Mouse (Mus musculus) G1E (cell line): ENCODE results near the gene Mxd4. TPM values are rescaled to one million over a fixed set of nuclear protein-coding genes. Genes with fewer than 3 reads are reported as not detected.

Experiments used
- ATAC-seq: 2 replicates; pipeline ENCODE4 v1.8.0; 2016; ENCODE audit warnings: mild to moderate bottlenecking; ENCODE audit not compliant: insufficient number of reproducible peaks, poor library complexity, low FRiP score, severe bottlenecking; ENCODE audit errors: extremely low read depth
- DNase-seq: peaks from one replicate; pipeline ENCODE4 v3.0.0; 2012; ENCODE audit warnings: low spot score
- H3K27me3 ChIP-seq: 2 replicates; pipeline ENCODE4 v1.6.1; 2012; ENCODE audit warnings: mild to moderate bottlenecking, low read length, inconsistent platforms; ENCODE audit not compliant: insufficient read depth
- H3K36me3 ChIP-seq: replicated peaks from 2 replicates; pipeline ENCODE3; 2012; ENCODE audit warnings: mild to moderate bottlenecking, inconsistent platforms
- H3K4me1 ChIP-seq: 2 replicates; pipeline ENCODE4 v1.6.1; 2012; ENCODE audit warnings: low read depth, low read length, inconsistent platforms, mixed read lengths; ENCODE audit not compliant: insufficient read depth
- H3K4me3 ChIP-seq: 2 replicates; pipeline ENCODE4 v1.5.1; 2012; ENCODE audit warnings: low read depth, mild to moderate bottlenecking, inconsistent platforms, low read length, moderate library complexity, mixed read lengths
- H3K9me3 ChIP-seq: replicated peaks from 2 replicates; pipeline ENCODE4 v1.6.1; 2012; ENCODE audit warnings: inconsistent platforms
- CTCF ChIP-seq: IDR thresholded peaks from 2 replicates; pipeline ENCODE4 v1.5.1; 2012; ENCODE audit warnings: low read depth, low read length, inconsistent platforms, mixed read lengths
- GATA1 ChIP-seq: IDR thresholded peaks from 2 replicates; pipeline ENCODE4 v1.6.1; 2012; ENCODE audit warnings: borderline replicate concordance, low read length, inconsistent platforms, mixed read lengths
- GATA2 ChIP-seq: IDR thresholded peaks from 2 replicates; pipeline ENCODE4 v1.6.1; 2012; ENCODE audit warnings: low read depth, low read length, inconsistent platforms, borderline replicate concordance
- POLR2AphosphoS5 ChIP-seq: IDR thresholded peaks from 2 replicates; pipeline ENCODE4 v1.6.1; 2012; ENCODE audit warnings: low read depth, low read length, inconsistent platforms; ENCODE audit not compliant: insufficient replicate concordance
- TAL1 ChIP-seq: conservative IDR thresholded peaks from 2 replicates; pipeline ENCODE4 v1.6.1; 2012; ENCODE audit warnings: low read depth, low read length, inconsistent platforms, mixed read lengths
- polyA plus RNA-seq: library from polyadenylated mRNA; stranded (reverse); fragments of >175 nt; gene quantifications from 2 replicates; pipeline ENCODE4 v1.2.3, GENCODE M21; 2012
- total RNA-seq, 2 experiments: library from RNA; stranded (forward) in 1 of 2; stranded (reverse) in 1 of 2; fragments of 200-1000 nt in 1 of 2; fragments of >200 nt in 1 of 2; fragmentation: Nextera tagmentation in 1 of 2; gene quantifications; 2 replicates each; pipeline ENCODE4 v1.2.3; 2014 to 2017

Gene Mxd4
- total and polyA plus RNA-seq, 3 experiments: 12.8 to 28.4 (median 17.9) TPM

DNA sequence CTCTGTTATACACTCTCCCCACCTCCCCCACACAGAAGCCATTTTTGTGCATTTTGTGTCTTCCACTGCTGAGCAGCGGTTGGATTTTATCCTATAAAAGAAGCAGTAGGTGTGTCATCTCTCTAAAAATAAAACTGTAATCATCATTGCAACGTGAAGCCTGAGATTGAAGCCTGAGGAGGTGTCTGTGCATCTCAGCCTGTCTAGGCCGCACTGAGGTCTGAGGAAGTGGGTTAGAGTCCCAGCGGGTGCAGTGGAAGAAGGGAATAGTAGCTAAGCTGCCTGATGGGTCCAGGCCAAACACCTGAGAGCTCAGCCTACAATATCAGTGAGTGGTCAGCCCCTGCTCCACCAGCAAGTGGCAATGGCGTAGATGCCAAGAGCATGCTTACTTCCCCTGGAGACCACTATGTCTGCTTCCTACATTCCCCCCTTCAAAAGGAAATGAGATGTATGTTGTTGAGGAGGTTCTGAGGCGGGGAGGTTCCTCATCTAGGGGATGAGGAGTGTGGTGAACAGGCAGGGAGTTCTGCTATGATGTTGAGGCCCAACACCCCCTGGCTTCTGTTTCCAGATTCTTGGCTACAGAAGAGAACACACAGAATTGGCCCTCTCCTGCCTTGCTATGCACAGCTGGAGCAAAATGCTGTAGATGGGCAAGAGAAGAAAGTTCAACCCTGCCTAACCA lies 7.6 kb upstream of the Mxd4 start:
- ATAC-seq: no peak

DNA sequence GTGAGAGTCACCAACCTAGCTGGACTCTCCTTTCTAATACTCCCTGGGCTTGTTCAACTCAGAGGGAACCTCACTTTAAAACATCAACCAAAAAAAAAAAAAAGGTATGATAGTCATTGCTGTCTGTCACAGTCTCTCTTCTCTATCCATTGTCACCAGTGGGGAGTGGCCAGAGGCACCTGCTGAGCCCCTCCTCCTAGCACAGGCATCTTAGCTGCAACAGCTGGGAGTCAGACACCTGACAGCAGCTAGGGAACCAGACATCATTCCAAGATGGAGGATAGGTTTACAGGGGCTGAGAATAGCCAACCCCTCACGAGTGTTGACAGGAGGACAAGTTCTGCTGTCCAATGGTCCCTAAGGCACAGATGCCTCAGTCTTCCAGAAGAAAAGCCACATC lies 6.9 kb upstream of the Mxd4 start:
- TF ChIP-seq POLR2AphosphoS5: no peak
- no peak for TF ChIP-seq CTCF
- no peaks in the 10 kb centered on the region for H3K36me3 ChIP-seq
- H3K27me3 ChIP-seq: peaks cover 51% of the 10 kb centered on the region
- no peaks in the 10 kb centered on the region for H3K9me3 ChIP-seq
- no peak overlapping the region for H3K4me3 ChIP-seq
- peaks cover 11% of the 10 kb centered on the region for H3K4me1 ChIP-seq
- ATAC-seq (no peak), DNase-seq (no peak)

More for the DNA sequence above, 7.6 kb upstream of the Mxd4 start:
- Histone ChIP-seq H3K36me3 (no peaks in the 10 kb centered on the region), H3K4me3 (no peak overlapping the region), H3K27me3 (peaks cover 54% of the 10 kb centered on the region), H3K4me1 (peaks cover 6% of the 10 kb centered on the region), H3K9me3 (no peaks in the 10 kb centered on the region)
- TF ChIP-seq POLR2AphosphoS5 (no peak), CTCF (no peak), GATA2 (no peak), GATA1 (no peak), TAL1 (no peak)
- DNase-seq: no peak

DNA sequence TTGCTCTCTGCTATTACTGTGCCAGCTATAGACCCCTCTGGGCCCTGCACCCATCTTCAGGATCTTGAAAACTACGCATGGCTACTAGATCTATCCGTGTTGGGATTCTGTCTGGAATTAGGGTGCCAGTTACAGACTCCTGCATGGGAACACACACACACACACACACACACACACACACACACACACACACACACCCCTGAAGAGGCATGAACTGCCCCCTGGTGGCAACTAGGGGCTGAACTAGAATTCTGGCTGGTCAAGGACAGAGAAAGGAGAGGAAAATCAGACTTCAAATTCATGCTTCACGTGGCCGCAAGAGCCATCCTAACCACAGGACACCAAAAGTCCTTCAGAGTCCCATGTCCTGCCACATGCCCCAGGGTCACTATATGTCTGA lies 4.3 kb upstream of the Mxd4 start:
- ATAC-seq: no peak
- H3K27me3 ChIP-seq: peaks cover 43% of the 10 kb centered on the region
- no peaks in the 10 kb centered on the region for H3K36me3 ChIP-seq
- no peak for DNase-seq
- no peaks in the 10 kb centered on the region for H3K9me3 ChIP-seq
- no peak for TF ChIP-seq CTCF
- TF ChIP-seq TAL1: no peak
- peaks cover 28% of the 10 kb centered on the region for H3K4me1 ChIP-seq
- no peak overlapping the region for H3K4me3 ChIP-seq

DNA sequence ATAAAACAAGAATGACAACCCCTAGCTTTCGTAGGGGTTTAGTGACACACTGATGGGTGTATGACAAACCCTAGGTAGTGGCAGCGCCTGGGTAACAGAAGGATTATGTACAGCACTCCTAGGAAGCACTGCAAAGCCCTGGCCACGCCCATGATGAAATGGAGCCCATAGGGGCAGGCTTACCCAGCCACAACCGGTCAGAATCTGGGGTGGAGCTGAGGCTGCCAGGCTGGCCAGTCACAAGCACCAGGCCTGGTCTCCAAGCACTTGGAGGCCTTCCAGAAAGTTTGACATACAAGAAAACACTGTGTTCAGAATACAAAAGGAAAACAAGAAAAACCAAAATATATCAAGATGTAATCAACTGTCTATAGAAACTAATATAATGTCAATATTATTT lies 3.5 kb upstream of the Mxd4 start:
- peaks cover 36% of the 10 kb centered on the region for H3K4me1 ChIP-seq

DNA sequence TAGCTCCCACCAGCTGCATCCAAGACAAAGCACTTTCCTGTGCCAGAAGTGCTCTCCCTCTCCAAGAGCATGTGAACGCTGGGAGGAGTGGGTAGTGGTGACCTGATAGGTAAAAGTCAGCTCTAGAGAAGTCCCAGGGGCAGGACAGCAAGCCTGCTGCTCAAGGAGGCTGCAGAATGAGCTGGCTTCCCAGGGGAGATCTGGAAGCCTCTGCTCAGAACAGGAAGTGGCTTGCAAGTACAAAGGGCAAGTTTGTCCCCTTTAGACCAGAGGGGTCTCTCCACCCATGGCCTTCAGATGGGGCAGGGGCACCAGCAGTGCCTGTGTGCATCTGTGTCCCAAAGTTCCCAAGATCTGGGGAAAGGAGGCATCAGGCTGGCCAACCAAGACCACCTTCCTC lies 2.0 kb upstream of the Mxd4 start:
- H3K4me1 ChIP-seq: peaks cover 39% of the 10 kb centered on the region
- H3K9me3 ChIP-seq: no peaks in the 10 kb centered on the region
- DNase-seq (no peak), ATAC-seq (no peak)
- no peaks in the 10 kb centered on the region for H3K36me3 ChIP-seq
- H3K27me3 ChIP-seq: peaks cover 33% of the 10 kb centered on the region
- H3K4me3 ChIP-seq: no peak overlapping the region
- TF ChIP-seq POLR2AphosphoS5 (no peak), GATA2 (no peak), TAL1 (no peak), GATA1 (no peak), CTCF (no peak)

More for the DNA sequence above, 3.5 kb upstream of the Mxd4 start:
- ATAC-seq (no peak), DNase-seq (no peak)
- Histone ChIP-seq H3K36me3 (no peaks in the 10 kb centered on the region), H3K9me3 (no peaks in the 10 kb centered on the region), H3K4me3 (no peak overlapping the region), H3K27me3 (peaks cover 43% of the 10 kb centered on the region)
- TF ChIP-seq GATA1 (no peak), POLR2AphosphoS5 (no peak), TAL1 (no peak), CTCF (no peak), GATA2 (no peak)

DNA sequence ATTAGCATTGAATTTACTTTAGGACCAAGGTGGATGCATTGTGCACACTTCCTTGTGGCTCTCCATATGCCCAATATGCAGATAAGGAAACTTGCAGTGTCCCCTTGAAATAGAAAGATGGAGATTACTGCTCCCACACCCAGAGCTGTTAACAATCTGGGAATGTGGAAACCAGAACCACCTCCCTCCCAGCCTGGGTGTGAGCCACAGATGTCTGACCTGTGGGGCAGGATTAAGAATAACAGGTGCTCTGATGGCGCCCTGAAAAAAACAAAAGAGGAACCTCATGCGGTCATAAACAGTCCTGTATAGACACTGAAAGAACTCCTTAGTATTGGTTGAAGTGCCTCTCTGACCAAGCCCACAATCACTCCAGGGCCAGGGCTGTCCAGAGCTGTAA lies 1.3 kb upstream of the Mxd4 start:
- no peak for TF ChIP-seq TAL1
- TF ChIP-seq POLR2AphosphoS5: no peak
- TF ChIP-seq CTCF: no peak
- no peak overlapping the region; the same call in 1 of the 2 replicates for H3K4me3 ChIP-seq
- peaks cover 39% of the 10 kb centered on the region for H3K4me1 ChIP-seq
- ATAC-seq: no peak
- H3K36me3 ChIP-seq: peaks cover 2% of the 10 kb centered on the region
- no peak for DNase-seq
- H3K27me3 ChIP-seq: peaks cover 30% of the 10 kb centered on the region
- H3K9me3 ChIP-seq: no peaks in the 10 kb centered on the region

DNA sequence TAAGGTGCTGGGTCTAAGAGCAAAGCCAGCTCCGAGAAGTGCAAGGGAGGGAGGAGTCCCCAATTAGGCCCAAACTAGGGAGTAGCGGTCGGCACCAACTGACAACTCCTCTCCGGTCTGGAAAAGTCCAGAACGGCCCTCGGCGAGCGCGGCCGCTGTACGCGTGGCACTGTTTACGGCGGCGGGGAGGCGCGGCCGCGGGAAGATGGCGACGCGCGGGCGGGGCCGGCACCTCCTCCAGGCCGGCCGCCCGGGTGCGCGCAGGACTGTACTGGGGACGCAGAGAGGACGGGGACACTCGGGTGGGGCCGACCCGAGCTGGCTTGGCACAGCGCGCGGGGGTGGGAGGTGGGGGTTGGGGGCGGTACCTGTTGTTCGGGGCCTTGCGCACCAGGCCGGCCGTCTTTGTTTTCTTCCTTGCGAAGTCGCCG lies 544 bp downstream of the Mxd4 start:
- Histone ChIP-seq H3K9me3 (no peaks in the 10 kb centered on the region), H3K4me1 (peaks cover 39% of the 10 kb centered on the region), H3K36me3 (peaks cover 11% of the 10 kb centered on the region), H3K27me3 (peaks cover 25% of the 10 kb centered on the region), H3K4me3 (peak overlapping the region; percentile 83)
- ATAC-seq (no peak), DNase-seq (peak; percentile 50)
- no peak for TF ChIP-seq CTCF
- TF ChIP-seq POLR2AphosphoS5: no peak
- no peak for TF ChIP-seq GATA1
- no peak for TF ChIP-seq TAL1
- TF ChIP-seq GATA2: no peak
